Mouse (Mus musculus): ENCODE data around the gene Ispd. TPM values are rescaled to one million over a fixed set of nuclear protein-coding genes. Genes with fewer than 3 reads are reported as not detected.

Gene Ispd
- total RNA-seq, 2 experiments from 2014 or later: 9.3 to 9.5 TPM

- no peak for DNase-seq
Measured at GRCm38 (mm10) chr12:36718417-36718816, 337.2 kb downstream of the Ispd start.

GRCm38 (mm10) chr12:36719074-36719473 lies 337.8 kb downstream of the Ispd start:
- DNase-seq: no peak

- no peak for DNase-seq
Measured at GRCm38 (mm10) chr12:36720779-36721178, 339.5 kb downstream of the Ispd start.

GRCm38 (mm10) chr12:36721223-36721622 lies 340.0 kb downstream of the Ispd start:
- peak; percentile 29 for DNase-seq

GRCm38 (mm10) chr12:36722754-36723153 lies 341.5 kb downstream of the Ispd start:
- no peak for DNase-seq

- DNase-seq: peak; percentile 19
Measured at GRCm38 (mm10) chr12:36723302-36723701, 342.1 kb downstream of the Ispd start.

- DNase-seq: no peak
Measured at GRCm38 (mm10) chr12:36724297-36724696, 343.0 kb downstream of the Ispd start.

GRCm38 (mm10) chr12:36725250-36725649 lies 344.0 kb downstream of the Ispd start:
- no peak for DNase-seq

GRCm38 (mm10) chr12:36726026-36726425 lies 344.8 kb downstream of the Ispd start:
- DNase-seq: no peak

GRCm38 (mm10) chr12:36733673-36734371 lies 352.6 kb downstream of the Ispd start:
- no peak for DNase-seq

Other genes starting within 250 kb of the Ispd start
- gene Ankmy2, start 224.3 kb upstream of the Ispd start, total RNA-seq (2021): 10 to 100 TPM; 22.1 to 23.6 TPM
- 100 to 1,000 TPM; 168 to 170 TPM for gene Bzw2, start 223.4 kb upstream of the Ispd start, total RNA-seq (2021)
- not detected for gene Lrrc72, start 128.1 kb upstream of the Ispd start, total RNA-seq (2021)
- gene Sostdc1, start 67.3 kb upstream of the Ispd start, total RNA-seq (2021): under 1 TPM; 0.38 to 0.41 TPM
- gene D630036H23Rik, start 731 bp downstream of the Ispd start, total RNA-seq (2021): 1 to 10 TPM; 1.1 to 1.5 TPM